Mouse (Mus musculus): ENCODE measurements at regions not wholly inside any gene's neighbourhood (a gene's known extent, or its start where the extent isn't known, plus 50 kb on each side); places are given as distances from the start of the nearest gene placed in this dataset.

- no peak for DNase-seq (ENCODE audit: low read depth, low spot score)
These were observed 53.5 kb upstream of the Ptpn1 start for GRCm38 (mm10) chr2:167878255-167878865.

GRCm38 (mm10) chr2:167877254-167877870 lies 54.5 kb upstream of the Ptpn1 start:
- DNase-seq (ENCODE audit: low read depth, low spot score), result no peak

- no peak for DNase-seq (ENCODE audit: low read depth, low spot score)
These were observed 59.4 kb upstream of the Ptpn1 start for GRCm38 (mm10) chr2:167872507-167872906.

- DNase-seq (ENCODE audit: low read depth, low spot score), result no peak
These were observed 61.7 kb upstream of the Ptpn1 start for GRCm38 (mm10) chr2:167870153-167870552.

GRCm38 (mm10) chr2:167866751-167867150 lies 65.1 kb upstream of the Ptpn1 start:
- DNase-seq (ENCODE audit: low read depth, low spot score), result no peak

- no peak for DNase-seq (ENCODE audit: low read depth, low spot score)
These were observed 66.3 kb upstream of the Ptpn1 start for GRCm38 (mm10) chr2:167865525-167865924.

- no peak for DNase-seq (ENCODE audit: low read depth, low spot score)
These were observed 67.2 kb upstream of the Ptpn1 start for GRCm38 (mm10) chr2:167864672-167865071.

GRCm38 (mm10) chr2:167864228-167864627 lies 67.6 kb upstream of the Ptpn1 start:
- DNase-seq (ENCODE audit: low read depth, low spot score), result no peak

- no peak for DNase-seq (ENCODE audit: low read depth, low spot score)
These were observed 68.2 kb upstream of the Ptpn1 start for GRCm38 (mm10) chr2:167863616-167864015.

- no peak for DNase-seq (ENCODE audit: low read depth, low spot score)
These were observed 70.7 kb upstream of the Ptpn1 start for GRCm38 (mm10) chr2:167861178-167861520.

- DNase-seq (ENCODE audit: low read depth, low spot score), result peak; percentile 19
These were observed 71.2 kb upstream of the Ptpn1 start for GRCm38 (mm10) chr2:167860457-167861177.

- no peak for DNase-seq (ENCODE audit: low read depth, low spot score)
These were observed 72.3 kb upstream of the Ptpn1 start for GRCm38 (mm10) chr2:167859575-167859974.

- no peak for DNase-seq (ENCODE audit: low read depth, low spot score)
These were observed 73.5 kb upstream of the Ptpn1 start for GRCm38 (mm10) chr2:167858346-167858745.

- no peak for DNase-seq (ENCODE audit: low read depth, low spot score)
These were observed 73.9 kb upstream of the Ptpn1 start for GRCm38 (mm10) chr2:167857911-167858310.

GRCm38 (mm10) chr2:167856920-167857475 lies 74.9 kb upstream of the Ptpn1 start:
- DNase-seq (ENCODE audit: low read depth, low spot score), result no peak

- no peak for DNase-seq (ENCODE audit: low read depth, low spot score)
These were observed 75.8 kb upstream of the Ptpn1 start for GRCm38 (mm10) chr2:167856020-167856419.

GRCm38 (mm10) chr2:167854060-167854459 lies 77.8 kb upstream of the Ptpn1 start:
- no peak for DNase-seq (ENCODE audit: low read depth, low spot score)

- no peak for DNase-seq (ENCODE audit: low read depth, low spot score)
These were observed 78.4 kb upstream of the Ptpn1 start for GRCm38 (mm10) chr2:167853411-167853821.

- no peak for DNase-seq (ENCODE audit: low read depth, low spot score)
These were observed 79.3 kb upstream of the Ptpn1 start for GRCm38 (mm10) chr2:167852582-167852981.

GRCm38 (mm10) chr2:167851216-167851896 lies 80.5 kb upstream of the Ptpn1 start:
- no peak for DNase-seq (ENCODE audit: low read depth, low spot score)

- no peak for DNase-seq (ENCODE audit: low read depth, low spot score)
These were observed 81.8 kb upstream of the Ptpn1 start for GRCm38 (mm10) chr2:167849999-167850552.
